Mouse (Mus musculus) heart, postnatal 25 days (tissue): ENCODE data around the gene 3110009E18Rik. TPM values are rescaled to one million over a fixed set of nuclear protein-coding genes. Genes with fewer than 3 reads are reported as not detected.

ENCODE experiments used
- DNase-seq: peaks from one replicate; pipeline ENCODE4 v3.0.0; 2022; ENCODE audit warnings: low spot score
- intact Hi-C: fragments of 180-260 bp; cut with DNase I; formaldehyde crosslinking; loops from one replicate; pipeline ENCODE4 v1.15.1; 2025
- total RNA-seq, 2 experiments: library from RNA; stranded (reverse); gene quantifications; 2 replicates each; pipeline ENCODE4 v1.2.3; 2021

Gene 3110009E18Rik
- total RNA-seq, 2 experiments from 2014 or later = 4.1 to 4.7 TPM

DNA sequence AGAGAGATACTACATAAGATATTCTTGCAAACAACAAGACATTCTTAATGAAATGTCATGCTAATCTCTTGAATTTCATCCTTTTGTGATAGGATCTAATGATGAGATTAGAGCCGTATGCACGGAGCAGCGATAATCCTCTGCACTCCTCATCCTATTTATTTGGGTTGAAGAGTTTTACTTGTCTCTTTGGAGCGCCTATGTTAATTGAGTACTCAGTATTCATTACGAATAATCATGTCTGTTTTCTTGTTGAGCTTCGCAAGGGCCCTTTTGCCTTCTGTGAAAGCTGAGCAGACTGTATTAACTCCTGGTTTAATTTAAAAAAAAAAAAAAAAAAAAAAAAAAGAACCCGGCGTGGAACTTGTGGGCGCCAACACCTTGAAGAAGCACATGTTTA, 65.7 kb downstream of the 3110009E18Rik start:
- intact Hi-C loops = no loop called here
- DNase-seq = no peak

DNA sequence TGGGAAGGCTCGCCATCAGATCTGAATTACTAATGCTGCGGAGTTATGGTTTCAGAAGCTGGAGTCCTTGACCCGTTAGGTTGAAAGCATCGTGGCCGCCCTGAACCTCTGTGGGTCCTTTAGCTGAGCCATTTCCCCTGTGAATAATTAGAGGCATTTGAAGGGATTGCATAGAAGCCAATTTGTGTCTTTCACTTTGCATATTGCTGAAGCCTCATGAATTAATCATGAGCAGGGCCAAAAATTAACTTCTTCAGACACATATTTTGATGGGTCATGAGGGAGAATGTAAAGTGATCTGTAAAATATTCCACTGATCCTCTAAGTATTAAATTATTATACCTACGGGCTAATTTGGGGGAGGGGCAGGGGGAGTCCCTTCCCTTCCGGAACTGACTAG, 66.1 kb downstream of the 3110009E18Rik start:
- intact Hi-C loops = no loop called here
- no peak for DNase-seq

DNA sequence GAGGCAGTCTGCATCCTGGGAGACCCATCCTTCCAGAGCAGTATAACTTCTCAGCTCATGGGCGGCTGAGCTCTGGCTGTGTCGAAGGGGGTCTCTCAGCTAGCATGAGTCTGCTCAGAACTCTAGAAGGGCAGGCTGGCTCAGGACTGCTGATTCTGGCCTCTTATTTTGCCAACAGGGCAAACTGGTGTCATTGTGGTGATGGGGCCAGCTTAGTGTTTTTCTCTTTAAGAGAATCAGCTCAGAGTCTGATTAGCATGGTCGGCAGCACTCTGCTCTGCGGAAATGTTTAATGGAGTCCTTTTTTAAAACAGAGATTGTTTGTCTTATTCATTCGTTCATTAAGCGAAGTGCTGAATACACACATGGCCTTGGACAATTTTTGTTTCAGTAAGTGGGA, 68.2 kb downstream of the 3110009E18Rik start:
- intact Hi-C loops = no loop called here
- DNase-seq = no peak

DNA sequence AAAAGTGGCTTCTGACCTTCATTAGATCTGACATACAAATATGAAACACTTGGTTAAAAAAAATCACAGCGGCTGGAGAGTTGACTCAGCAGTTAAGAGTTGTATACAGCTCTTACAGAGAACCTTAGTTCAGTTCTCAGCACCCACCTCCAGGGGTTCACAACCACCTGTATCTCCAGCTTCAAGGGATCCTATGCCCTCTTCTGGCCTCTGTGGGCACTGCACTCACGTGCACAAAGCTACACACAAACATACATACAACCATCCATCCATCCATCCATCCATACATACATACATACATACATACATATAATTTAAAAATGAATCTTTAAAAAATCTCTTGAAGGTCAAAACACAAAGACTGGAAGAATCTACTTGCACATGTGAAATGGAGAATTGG, 69.3 kb downstream of the 3110009E18Rik start:
- DNase-seq = no peak
- intact Hi-C loops = no loop called here

DNA sequence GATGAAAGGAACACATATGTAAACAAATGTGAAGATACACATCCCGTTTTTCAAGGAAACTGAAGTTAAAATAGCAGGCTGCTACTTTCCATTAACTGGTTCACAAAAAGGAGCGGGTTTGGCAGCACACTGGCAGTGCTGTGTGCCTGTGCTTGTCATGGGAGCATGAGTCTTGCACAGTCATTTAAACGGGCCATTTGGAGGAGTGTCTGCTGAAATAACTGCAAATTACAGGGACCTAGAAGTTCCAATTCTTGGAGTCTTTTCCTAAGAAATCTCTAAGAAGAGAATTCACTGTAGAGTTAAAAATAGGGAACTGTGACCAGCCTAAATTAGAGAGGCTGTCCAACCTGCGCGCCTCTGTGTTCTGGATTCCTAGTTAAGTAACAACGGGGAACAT, 70.0 kb downstream of the 3110009E18Rik start:
- intact Hi-C loops = no loop called here
- DNase-seq = no peak

DNA sequence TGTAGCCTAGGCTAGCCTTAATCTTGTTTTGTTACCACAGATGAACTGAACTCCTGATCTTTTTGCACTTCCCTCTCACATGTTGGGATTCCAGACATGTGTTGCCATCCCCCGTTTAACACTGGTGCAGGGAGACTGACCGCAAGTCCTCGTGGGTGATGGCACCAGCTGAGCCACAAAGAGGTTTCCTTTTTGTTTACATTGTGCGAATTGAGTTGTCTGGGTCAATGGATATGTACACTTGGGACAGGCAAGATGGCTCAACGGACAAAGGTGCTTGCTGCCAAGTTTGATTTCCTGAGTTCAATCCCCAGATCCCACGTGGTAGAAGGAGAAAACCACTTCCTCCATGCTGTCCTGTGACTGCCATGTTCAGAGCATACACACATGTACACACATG, 71.3 kb downstream of the 3110009E18Rik start:
- intact Hi-C loops = no loop called here

DNA sequence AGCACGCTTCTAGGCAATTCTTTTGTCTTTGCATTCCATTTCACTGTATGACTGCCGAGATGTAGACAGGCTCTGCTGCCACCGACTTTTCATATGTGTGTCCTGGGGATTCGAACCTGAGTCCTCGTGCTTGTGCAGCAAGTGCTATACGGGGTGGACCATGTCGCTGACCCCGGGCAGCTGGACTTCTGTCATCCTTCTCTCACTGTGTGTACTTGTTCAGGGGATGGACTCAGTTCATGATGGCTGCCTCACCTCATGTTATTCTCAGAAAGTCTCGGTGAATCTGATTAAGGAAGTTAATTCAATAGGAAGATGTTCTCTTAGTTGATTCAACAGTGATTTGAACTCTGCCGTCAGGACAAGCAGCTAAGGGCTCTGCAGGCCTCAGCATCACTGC, 72.6 kb downstream of the 3110009E18Rik start:
- DNase-seq = no peak
- intact Hi-C loops = no loop called here

More for the DNA sequence above, 71.3 kb downstream of the 3110009E18Rik start:
- DNase-seq = no peak

DNA sequence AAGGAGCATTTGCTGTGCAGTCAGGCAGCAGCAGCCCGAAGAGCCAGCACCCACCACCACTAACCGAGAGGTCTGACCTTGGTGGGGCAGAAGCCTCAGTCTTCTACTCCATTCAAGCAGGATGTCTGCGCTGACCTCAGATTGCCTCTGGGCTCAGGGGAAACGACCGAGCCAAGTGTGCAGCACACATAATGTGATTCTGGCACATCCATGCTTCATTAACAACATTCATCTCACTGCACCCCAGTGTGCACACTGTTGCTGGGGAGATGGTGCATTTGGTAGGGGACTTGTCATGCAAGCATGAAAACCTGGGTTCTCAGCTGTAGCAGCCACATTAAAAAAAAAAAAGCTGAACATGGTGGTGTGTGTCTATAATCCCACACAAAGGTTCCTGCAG, 75.0 kb downstream of the 3110009E18Rik start:
- intact Hi-C loops = loop anchor here (5.0 kb wide), 3 partner anchors 96 to 271 kb away; no protein-coding TSS in a partner anchor
- no peak for DNase-seq

DNA sequence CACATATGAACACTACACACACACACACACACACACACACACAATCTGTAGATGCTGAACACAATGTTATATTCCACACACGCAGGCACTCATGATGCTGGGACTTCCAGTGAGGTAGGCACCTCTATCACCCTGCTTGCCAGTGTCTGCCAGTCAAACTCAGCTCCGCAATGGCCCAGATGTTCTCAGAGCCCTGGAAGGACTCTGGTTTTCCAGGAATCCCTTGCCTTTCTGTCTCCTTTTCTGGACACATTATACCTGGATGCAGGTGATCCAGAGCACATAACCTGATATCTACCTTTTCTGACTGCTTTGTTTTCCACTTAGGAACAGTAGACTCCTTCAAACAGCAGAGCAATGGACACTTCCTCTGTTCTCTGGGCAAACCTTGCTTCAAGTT, 75.7 kb downstream of the 3110009E18Rik start:
- intact Hi-C loops = loop anchor here (1.0 to 5.0 kb wide), 4 partner anchors 96 to 353 kb away; no protein-coding TSS in a partner anchor
- no peak for DNase-seq

DNA sequence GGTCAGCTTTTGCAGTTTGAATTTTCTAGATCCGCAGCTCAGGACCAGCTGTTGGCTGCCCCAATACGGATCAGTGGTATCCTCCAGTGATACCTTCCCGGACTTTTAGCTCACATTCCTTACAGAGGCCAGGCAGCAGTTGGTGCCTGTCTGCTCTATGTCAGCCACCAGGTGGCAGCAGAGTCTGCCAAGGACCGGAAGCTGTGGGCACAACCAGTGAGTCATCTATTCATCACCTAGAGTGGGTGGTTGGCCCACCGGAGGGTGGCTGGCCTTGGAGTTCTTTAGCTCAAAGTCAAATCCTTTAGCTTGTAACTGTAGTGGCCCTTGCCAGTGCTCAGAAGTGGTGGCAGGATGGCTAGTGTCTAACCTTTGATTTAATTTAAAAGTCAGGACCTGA, 76.2 kb downstream of the 3110009E18Rik start:
- DNase-seq = no peak
- intact Hi-C loops = loop anchor here (1.0 to 5.0 kb wide), 4 partner anchors 95 to 352 kb away; no protein-coding TSS in a partner anchor

DNA sequence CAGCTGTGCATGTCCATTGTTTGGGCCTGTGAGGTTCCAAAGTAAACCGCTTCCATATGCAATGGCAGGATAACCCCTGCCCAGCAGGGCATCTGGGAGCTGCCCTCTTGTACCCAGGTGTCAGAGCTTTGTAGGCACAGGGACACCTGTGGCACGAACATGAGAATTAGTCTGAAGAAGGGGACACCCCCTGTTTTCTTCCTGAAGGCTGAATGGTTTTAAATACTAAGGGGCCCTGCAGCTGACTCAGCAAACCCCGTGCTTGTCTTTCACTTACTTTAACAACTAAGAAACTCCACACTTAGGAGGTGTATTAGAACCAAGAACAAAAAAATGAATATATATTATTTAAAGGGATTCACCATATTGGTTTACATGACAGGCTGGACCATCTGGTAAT, 77.2 kb downstream of the 3110009E18Rik start:
- intact Hi-C loops = loop anchor here (5.0 kb wide), 3 partner anchors 94 to 269 kb away; no protein-coding TSS in a partner anchor
- DNase-seq = no peak

DNA sequence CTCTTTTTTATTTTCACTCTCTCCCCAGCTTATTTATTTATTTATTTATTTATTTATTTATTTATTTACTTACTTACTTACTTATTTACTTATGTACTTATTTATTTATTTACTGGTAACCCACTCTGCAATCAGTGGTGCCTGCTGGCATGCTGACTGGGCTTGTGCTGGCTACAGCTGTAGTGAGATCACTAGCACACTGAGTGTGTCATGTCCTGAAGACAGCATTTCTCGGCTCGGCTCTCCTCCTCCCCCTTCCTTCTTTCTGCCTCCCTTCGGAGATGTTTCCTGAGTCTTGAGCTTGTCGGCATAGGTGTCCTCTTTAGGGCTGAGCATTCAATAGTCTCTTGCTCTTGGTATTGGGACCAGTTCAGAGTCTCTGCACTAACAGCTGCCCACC, 78.0 kb downstream of the 3110009E18Rik start:
- intact Hi-C loops = loop anchor here (5.0 kb wide), 3 partner anchors 93 to 268 kb away; no protein-coding TSS in a partner anchor

DNA sequence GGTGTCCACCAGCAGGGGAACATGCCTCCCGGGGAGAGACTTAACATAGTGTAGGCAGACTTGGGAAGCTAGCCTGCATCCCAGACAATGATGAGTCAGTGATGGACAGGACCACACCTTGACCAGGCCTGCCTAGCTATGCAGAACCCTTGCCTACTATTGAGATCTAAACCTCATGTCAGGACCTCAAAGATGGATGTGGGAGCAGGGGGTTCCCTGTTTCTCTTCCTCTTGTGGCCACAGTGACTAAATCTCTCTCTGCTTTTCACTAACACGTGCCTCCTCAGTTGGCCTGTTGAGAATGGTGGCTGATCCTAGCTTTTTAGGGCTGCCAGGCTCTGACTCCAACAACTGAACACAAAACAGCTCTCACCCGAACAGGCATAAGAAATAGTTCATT, 81.6 kb downstream of the 3110009E18Rik start:
- intact Hi-C loops = no loop called here
- no peak for DNase-seq

More for the DNA sequence above, 78.0 kb downstream of the 3110009E18Rik start:
- DNase-seq = no peak

DNA sequence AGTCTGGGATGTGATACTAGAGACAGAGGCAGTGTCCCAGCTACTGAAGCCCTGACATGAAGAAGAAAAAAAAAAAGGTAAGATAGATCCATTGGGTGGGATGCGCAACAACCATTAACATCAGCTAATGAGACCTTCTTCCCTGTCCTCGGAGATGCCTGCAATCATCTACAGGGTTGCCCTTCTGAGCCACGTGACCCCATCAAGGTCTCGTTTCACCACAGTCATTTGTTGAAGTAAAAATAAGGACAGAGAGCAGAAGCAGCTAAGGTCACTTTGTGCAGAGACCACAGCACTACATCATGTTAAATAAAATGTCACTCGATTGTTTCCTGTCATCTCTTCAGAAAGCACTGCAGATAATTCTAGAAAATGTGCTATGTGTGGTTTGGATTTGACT, 82.8 kb downstream of the 3110009E18Rik start:
- no peak for DNase-seq
- intact Hi-C loops = no loop called here

DNA sequence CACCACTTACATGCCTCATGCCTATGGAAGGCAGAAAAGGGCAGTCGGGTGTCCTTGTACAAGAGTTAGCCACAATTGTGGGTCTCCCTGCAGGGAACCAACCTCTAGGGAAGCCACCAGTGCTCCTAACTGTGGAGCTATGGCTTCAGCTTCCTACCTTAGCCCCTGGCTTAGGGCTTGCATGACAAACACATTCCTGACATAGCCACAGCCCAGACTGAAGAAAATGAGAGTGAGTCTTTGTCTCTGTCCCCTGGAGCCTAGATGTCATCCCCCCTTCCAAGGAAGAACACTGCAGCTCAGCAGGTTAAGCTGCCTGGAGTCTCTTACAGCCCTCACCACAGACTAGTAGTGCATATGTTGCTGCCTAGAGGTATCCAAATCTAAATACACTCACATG, 83.8 kb downstream of the 3110009E18Rik start:
- intact Hi-C loops = no loop called here
- no peak for DNase-seq

DNA sequence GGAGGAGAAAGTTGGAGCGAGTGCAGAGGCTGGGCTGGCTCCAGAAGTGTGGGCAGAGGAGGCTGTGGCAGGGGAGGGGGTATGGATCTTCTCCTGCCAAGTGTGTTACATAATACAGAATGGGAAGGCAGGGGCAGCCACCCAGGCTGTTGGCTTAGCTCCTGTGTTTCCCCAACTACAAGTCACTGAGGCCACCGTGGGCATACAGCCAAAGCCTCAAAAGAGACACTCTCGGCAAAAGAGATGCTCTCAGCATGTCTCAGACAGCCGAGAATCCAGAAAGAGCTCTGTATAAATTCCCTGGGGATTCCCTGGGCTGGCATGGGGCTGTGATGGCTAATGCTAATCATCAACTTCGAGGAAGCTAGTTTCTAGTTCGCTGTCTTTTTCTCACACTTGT, 86.6 kb downstream of the 3110009E18Rik start:
- intact Hi-C loops = no loop called here
- no peak for DNase-seq

DNA sequence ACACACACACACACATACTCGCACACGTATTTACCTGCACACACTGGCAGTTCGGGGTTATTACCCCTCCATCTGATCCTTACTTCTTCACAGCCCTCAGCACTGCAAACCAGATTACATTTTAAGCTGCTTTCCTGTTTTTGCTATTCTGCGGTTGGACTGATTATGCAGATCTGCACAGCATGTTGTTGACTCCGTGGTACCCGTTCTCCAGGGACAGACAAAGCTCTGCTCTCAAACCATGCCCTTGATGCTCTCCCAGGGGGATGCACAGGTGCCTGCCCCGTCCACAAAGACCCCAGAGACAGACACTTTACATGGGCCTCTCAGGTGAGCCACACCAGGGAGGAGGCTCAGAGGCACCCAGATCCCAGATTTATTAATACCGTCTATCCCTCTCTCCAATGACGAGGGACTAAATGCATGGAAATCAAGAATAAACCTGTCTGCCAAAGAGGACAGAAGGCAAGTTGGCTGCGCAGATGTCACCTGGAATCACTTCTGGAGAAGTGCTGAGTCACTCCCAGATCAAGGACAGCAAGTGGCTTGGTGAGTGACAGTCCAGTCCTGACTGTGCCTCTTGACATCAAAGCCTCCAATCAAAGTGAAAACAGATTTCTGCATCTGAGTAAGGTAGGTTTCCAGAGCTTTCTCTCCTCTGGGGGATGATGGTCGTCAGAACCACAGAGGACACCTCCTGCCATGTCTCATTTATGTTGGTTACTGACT, 87.7 kb downstream of the 3110009E18Rik start:
- DNase-seq = no peak
- intact Hi-C loops = no loop called here

DNA sequence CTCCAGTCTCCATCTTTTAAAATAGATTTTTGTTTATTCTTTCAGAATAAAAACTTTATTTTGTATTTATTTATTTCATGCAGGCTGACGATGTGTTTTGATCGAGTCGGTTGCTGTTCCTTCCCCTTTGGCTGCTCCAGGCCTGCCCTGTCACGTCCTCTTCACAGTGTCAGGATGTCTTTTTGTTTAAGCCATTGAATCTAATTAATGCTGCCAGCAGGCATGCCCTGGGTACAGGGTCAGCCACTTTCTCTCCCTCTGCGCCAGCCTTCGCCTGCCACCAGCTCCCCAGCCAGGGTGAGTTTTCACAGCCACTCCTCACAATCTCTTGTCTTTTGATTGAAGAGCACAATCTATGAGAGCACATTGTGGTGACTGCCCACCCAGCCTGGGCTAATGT, 99.9 kb downstream of the 3110009E18Rik start:
- intact Hi-C loops = no loop called here
- no peak for DNase-seq

DNA sequence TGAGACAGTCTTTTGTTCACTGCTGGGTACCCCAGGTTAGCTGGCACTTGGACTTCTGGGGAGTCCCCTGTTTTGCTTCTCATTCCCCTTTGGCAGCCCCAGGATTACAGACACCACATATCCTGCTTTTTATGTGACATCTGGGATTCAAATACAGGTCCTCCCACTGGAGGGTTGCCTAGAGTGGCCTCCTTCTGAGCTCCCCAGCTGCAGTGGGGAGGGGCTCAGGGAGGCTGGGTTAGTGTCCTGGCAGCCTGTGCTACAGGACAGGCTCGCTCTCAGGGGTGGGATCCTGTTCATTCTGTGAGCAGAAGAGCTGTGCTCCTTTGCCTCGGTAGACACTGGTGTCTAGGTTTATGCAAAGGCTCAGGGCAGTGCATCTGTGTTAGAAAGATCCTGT, 100.3 kb downstream of the 3110009E18Rik start:
- intact Hi-C loops = no loop called here
- DNase-seq = no peak

DNA sequence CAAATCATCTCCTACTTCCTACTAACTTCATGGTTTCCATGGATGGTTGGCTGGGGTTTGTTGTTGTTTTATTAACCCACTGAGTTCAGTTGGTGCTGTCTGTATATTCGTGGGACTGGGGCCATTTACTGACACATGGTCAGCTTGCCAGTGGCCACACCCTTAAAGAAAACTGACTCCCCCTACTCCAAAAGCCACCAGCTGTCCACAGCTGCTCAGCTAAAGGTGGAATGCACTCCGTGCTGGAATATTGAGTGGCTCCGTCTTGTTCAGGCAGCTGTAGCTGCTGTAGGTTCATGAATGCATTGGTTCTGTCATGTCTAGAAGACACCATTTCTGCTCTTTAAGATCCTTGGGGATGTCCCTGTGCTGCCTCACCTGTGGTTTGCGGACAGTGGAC, 102.6 kb downstream of the 3110009E18Rik start:
- DNase-seq = no peak
- intact Hi-C loops = no loop called here

DNA sequence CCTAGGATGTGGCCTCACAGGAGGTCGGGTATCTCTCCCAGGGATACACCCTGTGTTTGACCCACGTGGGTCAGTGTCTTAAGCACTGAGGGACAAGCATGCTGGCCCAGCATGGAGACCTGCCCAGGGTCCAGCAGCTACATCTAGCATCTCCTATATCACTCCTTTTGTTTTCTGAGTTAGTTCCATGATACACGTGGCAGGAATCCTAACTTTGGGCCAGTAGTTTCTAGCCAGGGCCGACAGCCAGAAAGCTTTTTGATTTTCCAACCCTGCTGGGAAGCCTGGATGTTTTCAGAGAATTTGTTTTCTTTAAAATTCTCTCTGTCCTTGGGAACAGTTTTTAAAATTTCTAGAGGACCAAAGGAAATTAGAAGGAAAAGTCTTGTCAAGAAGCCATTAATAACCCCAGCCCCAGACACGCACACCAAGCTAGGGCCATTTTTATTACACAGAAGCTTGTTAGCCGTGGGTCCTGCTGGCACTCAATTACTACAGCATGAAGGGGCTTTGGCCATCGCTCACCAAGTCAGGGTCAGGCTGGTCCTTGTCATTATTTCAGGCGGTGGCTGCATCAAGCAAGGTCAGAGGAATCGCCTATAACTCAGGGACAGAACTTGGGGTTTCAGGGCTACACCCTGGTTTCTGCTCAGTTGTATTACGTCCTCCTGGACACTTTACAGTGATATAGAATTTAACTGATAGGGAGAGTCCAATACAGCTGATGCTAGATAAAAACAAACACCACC, 108.9 kb downstream of the 3110009E18Rik start:
- intact Hi-C loops = no loop called here
- no peak for DNase-seq
